Comparison of ENCODE assay signal across 8 mouse cellular contexts in genomic region chr4:149806699-149807381, GRCm38 (mm10). TPM values are rescaled to one million over a fixed set of nuclear protein-coding genes. Genes with fewer than 3 reads are reported as not detected.
A peak's percentile ranks its signal among the peaks of the same experiment; 100 is the strongest.
DNase-seq lines count a peak whose midpoint lies in the region; ATAC-seq and TF ChIP-seq lines count a peak whose summit lies in the region.

No protein-coding gene starts in this region.

- no peak overlapping the region for H3K9ac ChIP-seq in hindbrain, postnatal 0 days (replicated peaks; ENCODE audit: low read length)

- H3K27me3 ChIP-seq in hindbrain, postnatal 0 days (ENCODE audit: insufficient read depth, low read length): no peaks in the 10 kb centered on the region

- 38% methylated on average over 19 of the region's 19 CpGs for whole genome bisulfite sequencing in hindbrain, postnatal 0 days

- peak; percentile 83 for DNase-seq in T-cell, adult 2 months (ENCODE audit: low spot score)
- DNase-seq in cerebellum, postnatal 14 days: peak; percentile 96 to 99
- peak; percentile 67 to 87 for DNase-seq in frontal cortex, postnatal 14 days (ENCODE audit: low spot score in 2 of 2)
- DNase-seq in hindbrain, postnatal 0 days (ENCODE audit: low spot score): peak; percentile 98
- DNase-seq in left cerebral cortex, adult 18-20 months (ENCODE audit: low spot score in 2 of 2): peak; percentile 91 to 97
- peak; percentile 84 to 93 for DNase-seq in right cerebral cortex, adult 2 months (ENCODE audit: low spot score in 2 of 2)
- DNase-seq in urinary bladder, adult 2 months (ENCODE audit: low spot score): peak; percentile 83

- no peak overlapping the region for H3K4me3 ChIP-seq in hindbrain, postnatal 0 days (ENCODE audit: low read length)

- TF ChIP-seq CTCF in hindbrain, postnatal 0 days (IDR thresholded peaks at IDR 0.05; ENCODE audit: low read depth): peak; percentile 95

- H3K9me3 ChIP-seq in hindbrain, postnatal 0 days (ENCODE audit: low read length): no peaks in the 10 kb centered on the region

- peak; percentile 86 for ATAC-seq in hindbrain, postnatal 0 days
- peak; percentile 96 for ATAC-seq in megakaryocyte, adult 5-6 weeks (ENCODE audit: poor library complexity, severe bottlenecking)

- no peaks in the 10 kb centered on the region for H3K36me3 ChIP-seq in hindbrain, postnatal 0 days (ENCODE audit: insufficient read depth, low read length)

- no peaks in the 10 kb centered on the region for H3K4me1 ChIP-seq in hindbrain, postnatal 0 days (ENCODE audit: insufficient read depth, low read length)

- no peak overlapping the region for H3K4me2 ChIP-seq in hindbrain, postnatal 0 days (ENCODE audit: low read depth, low read length)

- H3K27ac ChIP-seq in hindbrain, postnatal 0 days: no peak overlapping the region

RNA-seq across cellular contexts. Expression of gene Slc25a33, which starts 32.8 kb away (rescaled TPM):
- total RNA-seq in hindbrain, postnatal 0 days (2014; rRNA removed): 20.4 and 21.6 TPM in 2 replicates
- polyA plus RNA-seq in hindbrain, postnatal 0 days (2015; fragmentation: Nextera tagmentation; extraction: Ambion mirVana): 38.2 and 39.6 TPM in 2 replicates
- 10 to 100 TPM; 30.5 to 31.8 TPM for total RNA-seq in left cerebral cortex, adult 18-20 months (2021)
- total RNA-seq in megakaryocyte, adult 5-6 weeks (2015): 1.7 and 2.3 TPM in 2 replicates
- total RNA-seq in megakaryocyte, adult 5-6 weeks (2017): 1.1 and 1.7 TPM in 2 replicates
- polyA plus RNA-seq in urinary bladder, adult 2 months (2012; rRNA removed): 13.5 and 14.5 TPM in 2 replicates
